Mouse (Mus musculus): ENCODE data around the gene Sympk. TPM values are rescaled to one million over a fixed set of nuclear protein-coding genes. Genes with fewer than 3 reads are reported as not detected.

Gene Sympk
- polyA plus RNA-seq, 1 experiment from 2014 or later = 36.3 TPM

DNA sequence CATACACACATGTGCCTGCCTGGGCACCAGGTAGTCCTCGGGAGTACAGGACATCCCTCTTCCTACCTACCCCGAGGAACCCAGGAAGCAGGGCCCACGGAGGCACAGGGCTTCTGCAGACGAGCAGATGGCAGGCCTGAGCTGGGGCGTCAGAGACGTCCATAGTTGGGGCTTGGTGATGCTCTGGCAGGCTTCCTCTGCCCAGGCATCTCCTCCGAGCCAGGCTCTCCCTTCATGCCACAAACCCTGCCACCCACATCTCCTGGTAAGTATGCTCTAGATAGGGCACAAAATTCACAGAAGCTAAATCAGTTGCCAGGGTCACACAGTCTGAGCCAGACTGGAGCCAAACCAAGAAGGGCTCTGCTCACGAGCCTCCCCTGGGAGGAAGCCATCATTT, 26.0 kb downstream of the Sympk start:
- no peak for ATAC-seq (replicated peaks; ENCODE audit: insufficient number of reproducible peaks, low FRiP score, low TSS enrichment, low read depth)
- Histone ChIP-seq H3K4me1 (ENCODE audit: control insufficient read depth, insufficient read depth, low read length) (no peaks in the 10 kb centered on the region), H3K4me3 (ENCODE audit: low read depth, low read length) (no peak overlapping the region), H3K9me3 (replicated peaks; ENCODE audit: control insufficient read depth, low read length) (no peaks in the 10 kb centered on the region), H3K27me3 (ENCODE audit: control insufficient read depth, insufficient read depth, low read length) (no peaks in the 10 kb centered on the region), H3K27ac (replicated peaks; ENCODE audit: low read depth, low read length) (no peak overlapping the region), H3K9ac (replicated peaks; ENCODE audit: low read length) (no peak overlapping the region), H3K4me2 (ENCODE audit: low read depth, low read length) (no peak overlapping the region), H3K36me3 (replicated peaks; ENCODE audit: control insufficient read depth, insufficient read depth, low read depth, low read length) (peaks cover 15% of the 10 kb centered on the region; the same call in 1 of the 2 replicates)
- no peak for DNase-seq (ENCODE audit: low spot score)
- WGBS = 91% methylated on average over 8 of the region's 8 CpGs

GRCm38 (mm10) chr7:19051161-19051560, 27.0 kb downstream of the Sympk start:
- Histone ChIP-seq H3K4me1 (ENCODE audit: control insufficient read depth, insufficient read depth, low read length) (no peaks in the 10 kb centered on the region), H3K36me3 (replicated peaks; ENCODE audit: control insufficient read depth, insufficient read depth, low read depth, low read length) (peaks cover 11% of the 10 kb centered on the region; the same call in 1 of the 2 replicates), H3K9me3 (replicated peaks; ENCODE audit: control insufficient read depth, low read length) (no peaks in the 10 kb centered on the region), H3K4me2 (ENCODE audit: low read depth, low read length) (no peak overlapping the region), H3K27me3 (ENCODE audit: control insufficient read depth, insufficient read depth, low read length) (no peaks in the 10 kb centered on the region), H3K27ac (replicated peaks; ENCODE audit: low read depth, low read length) (no peak overlapping the region), H3K9ac (replicated peaks; ENCODE audit: low read length) (no peak overlapping the region), H3K4me3 (ENCODE audit: low read depth, low read length) (no peak overlapping the region)
- 65% methylated on average over 4 of the region's 4 CpGs for WGBS
- no peak for DNase-seq (ENCODE audit: low spot score)
- ATAC-seq (replicated peaks; ENCODE audit: insufficient number of reproducible peaks, low FRiP score, low TSS enrichment, low read depth) = no peak

DNA sequence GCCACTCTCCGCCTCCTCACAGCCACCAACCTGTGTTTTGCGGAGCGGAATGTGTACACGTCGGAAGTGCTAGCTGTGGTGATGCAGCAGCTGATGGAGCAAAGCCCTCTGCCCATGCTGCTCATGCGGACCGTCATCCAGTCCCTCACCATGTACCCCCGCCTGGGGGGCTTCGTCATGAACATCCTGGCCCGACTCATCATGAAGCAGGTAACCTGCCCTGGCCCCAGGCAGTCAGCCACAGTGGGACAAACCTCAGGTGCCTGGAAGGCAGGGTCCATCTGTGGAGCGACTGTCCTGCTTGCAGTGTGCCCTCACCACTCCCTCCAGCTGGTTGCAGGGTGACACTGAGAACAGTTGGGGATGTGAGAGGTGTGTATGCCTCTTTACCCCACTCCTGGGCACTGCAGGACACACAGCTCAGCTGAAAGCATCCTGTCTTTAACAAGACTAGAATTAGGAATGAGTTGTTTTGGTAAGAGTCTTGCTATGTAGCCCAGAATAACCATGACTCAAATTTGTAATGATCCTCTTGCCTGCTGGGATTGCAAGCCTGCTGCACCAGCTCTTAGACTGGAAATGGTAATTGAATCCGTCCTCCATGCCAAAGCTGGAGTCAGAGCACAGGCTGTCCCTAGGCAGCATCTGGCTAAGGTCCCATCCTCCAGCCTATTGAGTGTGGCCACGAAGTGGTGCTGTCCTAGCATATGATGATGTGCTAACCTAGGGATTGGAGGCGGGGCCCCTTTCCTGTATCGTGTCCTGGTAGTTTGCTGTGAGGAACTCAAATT, 28.4 kb downstream of the Sympk start:
- H3K4me1 ChIP-seq (ENCODE audit: control insufficient read depth, insufficient read depth, low read length) = no peaks in the 10 kb centered on the region
- WGBS = 89% methylated on average over 15 of the region's 15 CpGs
- H3K36me3 ChIP-seq (replicated peaks; ENCODE audit: control insufficient read depth, insufficient read depth, low read depth, low read length) = peaks cover 9% of the 10 kb centered on the region; the same call in 1 of the 2 replicates
- no peaks in the 10 kb centered on the region for H3K27me3 ChIP-seq (ENCODE audit: control insufficient read depth, insufficient read depth, low read length)
- no peak overlapping the region for H3K4me2 ChIP-seq (ENCODE audit: low read depth, low read length)
- DNase-seq (ENCODE audit: low spot score) (no peak), ATAC-seq (replicated peaks; ENCODE audit: insufficient number of reproducible peaks, low FRiP score, low TSS enrichment, low read depth) (no peak)
- H3K27ac ChIP-seq (replicated peaks; ENCODE audit: low read depth, low read length) = no peak overlapping the region
- no peaks in the 10 kb centered on the region for H3K9me3 ChIP-seq (replicated peaks; ENCODE audit: control insufficient read depth, low read length)
- no peak overlapping the region for H3K9ac ChIP-seq (replicated peaks; ENCODE audit: low read length)
- H3K4me3 ChIP-seq (ENCODE audit: low read depth, low read length) = no peak overlapping the region

GRCm38 (mm10) chr7:19053136-19053532, 29.0 kb downstream of the Sympk start:
- Histone ChIP-seq H3K9ac (replicated peaks; ENCODE audit: low read length) (no peak overlapping the region), H3K4me2 (ENCODE audit: low read depth, low read length) (no peak overlapping the region), H3K27me3 (ENCODE audit: control insufficient read depth, insufficient read depth, low read length) (no peaks in the 10 kb centered on the region), H3K27ac (replicated peaks; ENCODE audit: low read depth, low read length) (no peak overlapping the region), H3K4me1 (ENCODE audit: control insufficient read depth, insufficient read depth, low read length) (no peaks in the 10 kb centered on the region), H3K9me3 (replicated peaks; ENCODE audit: control insufficient read depth, low read length) (no peaks in the 10 kb centered on the region), H3K4me3 (ENCODE audit: low read depth, low read length) (no peak overlapping the region), H3K36me3 (replicated peaks; ENCODE audit: control insufficient read depth, insufficient read depth, low read depth, low read length) (peaks cover 9% of the 10 kb centered on the region; the same call in 1 of the 2 replicates)
- DNase-seq (ENCODE audit: low spot score) (no peak), ATAC-seq (replicated peaks; ENCODE audit: insufficient number of reproducible peaks, low FRiP score, low TSS enrichment, low read depth) (no peak)
- 87% methylated on average over 7 of the region's 7 CpGs for WGBS

- H3K4me1 ChIP-seq (ENCODE audit: control insufficient read depth, insufficient read depth, low read length) = no peaks in the 10 kb centered on the region
- 24% methylated on average over 31 of the region's 33 CpGs for WGBS
- no peaks in the 10 kb centered on the region for H3K9me3 ChIP-seq (replicated peaks; ENCODE audit: control insufficient read depth, low read length)
- DNase-seq (ENCODE audit: low spot score) = peak; percentile 78
- no peak within 1 kb of the TSS; the same call in 1 of the 2 replicates for H3K4me2 ChIP-seq (ENCODE audit: low read depth, low read length)
- no peak within 1 kb of the TSS for H3K27ac ChIP-seq (replicated peaks; ENCODE audit: low read depth, low read length)
- ATAC-seq (replicated peaks; ENCODE audit: insufficient number of reproducible peaks, low FRiP score, low TSS enrichment, low read depth) = peak; percentile 36; the same call in 1 of the 2 replicates
- no peak within 1 kb of the TSS for H3K4me3 ChIP-seq (ENCODE audit: low read depth, low read length)
- no peak within 1 kb of the TSS for H3K9ac ChIP-seq (replicated peaks; ENCODE audit: low read length)
- peaks cover 8% of the 10 kb centered on the region; the same call in 1 of the 2 replicates for H3K36me3 ChIP-seq (replicated peaks; ENCODE audit: control insufficient read depth, insufficient read depth, low read depth, low read length)
- no peaks in the 10 kb centered on the region for H3K27me3 ChIP-seq (ENCODE audit: control insufficient read depth, insufficient read depth, low read length)
These were observed 30.0 kb downstream of the Sympk start, which contains the start of gene Rsph6a for GRCm38 (mm10) chr7:19054047-19054776. Gene Rsph6a (plus strand): TSS chr7:19054690.

- DNase-seq (ENCODE audit: low spot score) (no peak), ATAC-seq (replicated peaks; ENCODE audit: insufficient number of reproducible peaks, low FRiP score, low TSS enrichment, low read depth) (no peak)
- H3K36me3 ChIP-seq (replicated peaks; ENCODE audit: control insufficient read depth, insufficient read depth, low read depth, low read length) = peaks cover 3% of the 10 kb centered on the region; the same call in 1 of the 2 replicates
- H3K27me3 ChIP-seq (ENCODE audit: control insufficient read depth, insufficient read depth, low read length) = no peaks in the 10 kb centered on the region
- 69% methylated on average over 9 of the region's 9 CpGs for WGBS
- no peak overlapping the region for H3K4me3 ChIP-seq (ENCODE audit: low read depth, low read length)
- no peak overlapping the region for H3K9ac ChIP-seq (replicated peaks; ENCODE audit: low read length)
- H3K27ac ChIP-seq (replicated peaks; ENCODE audit: low read depth, low read length) = no peak overlapping the region
- H3K4me2 ChIP-seq (ENCODE audit: low read depth, low read length) = no peak overlapping the region; the same call in 1 of the 2 replicates
- no peaks in the 10 kb centered on the region for H3K4me1 ChIP-seq (ENCODE audit: control insufficient read depth, insufficient read depth, low read length)
- H3K9me3 ChIP-seq (replicated peaks; ENCODE audit: control insufficient read depth, low read length) = no peaks in the 10 kb centered on the region
These were observed 30.6 kb downstream of the Sympk start for GRCm38 (mm10) chr7:19054777-19055076.

DNA sequence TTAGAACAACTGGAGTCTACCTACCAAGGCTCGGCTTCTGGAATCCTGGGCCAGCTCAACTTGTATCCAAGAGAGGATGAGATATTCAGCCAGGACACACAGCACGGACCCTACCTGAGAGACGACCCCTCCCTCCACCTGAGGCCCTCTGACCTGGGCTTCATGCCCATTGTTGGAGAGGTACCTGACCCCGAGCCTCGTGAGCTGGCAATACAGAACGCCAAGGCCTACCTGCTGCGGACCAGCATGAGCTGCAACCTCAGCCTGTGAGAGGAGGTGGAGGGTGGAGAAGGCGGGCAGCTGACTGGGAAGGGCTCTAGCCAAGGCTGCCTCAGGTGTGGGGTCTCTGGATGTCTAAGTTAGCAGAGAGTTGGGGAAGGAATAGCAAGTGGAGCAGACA, 30.9 kb downstream of the Sympk start:
- H3K36me3 ChIP-seq (replicated peaks; ENCODE audit: control insufficient read depth, insufficient read depth, low read depth, low read length) = peaks cover under 1% of the 10 kb centered on the region; the same call in 1 of the 2 replicates
- ATAC-seq (replicated peaks; ENCODE audit: insufficient number of reproducible peaks, low FRiP score, low TSS enrichment, low read depth) (no peak), DNase-seq (ENCODE audit: low spot score) (no peak)
- H3K9ac ChIP-seq (replicated peaks; ENCODE audit: low read length) = no peak overlapping the region
- H3K9me3 ChIP-seq (replicated peaks; ENCODE audit: control insufficient read depth, low read length) = no peaks in the 10 kb centered on the region
- no peak overlapping the region for H3K4me3 ChIP-seq (ENCODE audit: low read depth, low read length)
- H3K27me3 ChIP-seq (ENCODE audit: control insufficient read depth, insufficient read depth, low read length) = no peaks in the 10 kb centered on the region
- WGBS = 90% methylated on average over 8 of the region's 8 CpGs
- H3K27ac ChIP-seq (replicated peaks; ENCODE audit: low read depth, low read length) = no peak overlapping the region
- no peak overlapping the region for H3K4me2 ChIP-seq (ENCODE audit: low read depth, low read length)
- H3K4me1 ChIP-seq (ENCODE audit: control insufficient read depth, insufficient read depth, low read length) = no peaks in the 10 kb centered on the region

GRCm38 (mm10) chr7:19057405-19057804, 33.2 kb downstream of the Sympk start:
- DNase-seq (ENCODE audit: low spot score) (no peak), ATAC-seq (replicated peaks; ENCODE audit: insufficient number of reproducible peaks, low FRiP score, low TSS enrichment, low read depth) (no peak)
- Histone ChIP-seq H3K27ac (replicated peaks; ENCODE audit: low read depth, low read length) (no peak overlapping the region), H3K36me3 (replicated peaks; ENCODE audit: control insufficient read depth, insufficient read depth, low read depth, low read length) (no peaks in the 10 kb centered on the region), H3K4me3 (ENCODE audit: low read depth, low read length) (no peak overlapping the region), H3K4me1 (ENCODE audit: control insufficient read depth, insufficient read depth, low read length) (no peaks in the 10 kb centered on the region), H3K9ac (replicated peaks; ENCODE audit: low read length) (no peak overlapping the region), H3K4me2 (ENCODE audit: low read depth, low read length) (no peak overlapping the region), H3K27me3 (ENCODE audit: control insufficient read depth, insufficient read depth, low read length) (no peaks in the 10 kb centered on the region), H3K9me3 (replicated peaks; ENCODE audit: control insufficient read depth, low read length) (no peaks in the 10 kb centered on the region)
- WGBS = 88% methylated on average over 10 of the region's 10 CpGs
